Mouse (Mus musculus) olfactory bulb, adult 2 months (tissue): Measurements from ENCODE around the gene Ptger4.

Source experiments
- CTCF ChIP-seq: fragments of 200-500 bp; IDR thresholded peaks from 2 replicates; pipeline ENCODE4 v1.5.1; 2012; ENCODE audit warnings: low read depth, mild to moderate bottlenecking, low read length, moderate library complexity; ENCODE audit not compliant: insufficient read depth
- POLR2A ChIP-seq: fragments of 200-500 bp; IDR thresholded peaks from 2 replicates; pipeline ENCODE4 v1.6.1; 2012; ENCODE audit warnings: mild to moderate bottlenecking, low read depth, low read length, moderate library complexity; ENCODE audit not compliant: insufficient read depth

DNA sequence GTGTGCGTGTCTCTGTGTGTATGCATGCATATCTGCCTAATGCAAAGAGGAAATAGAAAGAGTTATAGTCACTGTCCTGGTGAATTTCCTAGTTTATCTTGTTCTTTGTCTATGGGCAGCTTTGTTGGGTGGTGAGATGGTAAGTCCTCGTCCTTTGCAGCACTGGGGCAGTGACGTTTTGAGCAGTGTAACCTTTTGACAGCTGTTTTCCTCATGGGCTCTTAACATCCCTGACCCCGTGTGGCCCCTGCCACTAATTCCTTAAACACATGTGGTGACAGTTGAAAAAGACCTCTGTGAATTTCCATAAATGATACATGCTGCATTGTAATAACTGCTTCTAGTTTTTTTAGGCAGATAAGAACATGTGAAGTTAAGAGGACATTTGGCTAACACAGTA lies 47.3 kb downstream of the Ptger4 start:
- TF ChIP-seq CTCF, result no peak
- no peak for TF ChIP-seq POLR2A
